Mouse (Mus musculus) MEL-GATA-1-ER (cell line): ENCODE data around the gene Pawr.
"Not testable (repeated sequence)": the region's sequence is repeated elsewhere in the genome, so short reads cannot be mapped to it uniquely, and the experiment has no call there.

Experiments used
- DNase-seq: peaks from one replicate; pipeline ENCODE4 v3.0.0-alpha.2; 2012; ENCODE audit warnings: low read depth; ENCODE audit errors: extremely low read depth

Gene Pawr

GRCm38 (mm10) chr10:108435616-108436015, 103.7 kb downstream of the Pawr start:
- peak; percentile 20 for DNase-seq

- DNase-seq: no peak
These were observed 104.4 kb downstream of the Pawr start for GRCm38 (mm10) chr10:108436365-108436764.

DNA sequence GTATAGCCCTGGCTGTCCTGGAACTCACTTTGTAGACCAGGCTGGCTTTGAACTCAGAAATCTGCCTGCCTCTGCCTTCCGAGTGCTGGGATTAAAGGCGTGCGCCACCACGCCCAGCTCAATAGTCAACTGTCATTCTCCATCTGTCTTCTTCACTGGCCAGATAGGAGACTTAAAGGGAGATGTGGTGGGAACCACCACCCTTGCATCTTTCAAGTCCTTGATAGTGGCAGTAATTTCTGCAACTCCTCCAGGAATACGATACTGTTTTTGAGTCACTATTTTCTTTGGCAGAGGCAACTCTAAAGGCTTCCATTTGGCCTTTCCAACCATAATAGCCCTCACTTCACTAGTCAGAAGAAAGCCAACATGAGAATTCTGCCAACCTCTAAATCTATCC, 108.3 kb downstream of the Pawr start:
- not testable (repeated sequence) for DNase-seq

GRCm38 (mm10) chr10:108443931-108444876, 112.3 kb downstream of the Pawr start:
- no peak for DNase-seq

DNA sequence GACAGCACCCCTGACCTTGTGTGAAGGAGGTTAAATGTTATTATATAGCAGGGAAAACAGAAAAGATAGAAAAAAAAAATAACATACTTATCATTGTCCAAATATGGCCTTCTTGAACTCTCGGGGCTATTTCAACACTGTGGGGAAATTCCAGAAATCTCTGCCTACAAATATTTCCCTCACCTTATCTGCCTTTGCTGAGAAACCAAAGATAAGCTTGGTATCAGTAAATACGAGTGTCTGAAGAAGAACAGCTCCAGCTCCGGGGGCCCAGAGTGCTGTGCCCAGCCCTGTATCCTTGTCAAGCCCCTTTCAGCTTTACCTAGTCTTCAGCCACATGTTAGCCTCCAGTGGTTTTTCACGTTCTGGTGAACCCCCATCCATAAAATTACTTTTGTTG, 113.2 kb downstream of the Pawr start:
- no peak for DNase-seq

- DNase-seq: no peak
These were observed 113.7 kb downstream of the Pawr start for GRCm38 (mm10) chr10:108445606-108446005.

DNA sequence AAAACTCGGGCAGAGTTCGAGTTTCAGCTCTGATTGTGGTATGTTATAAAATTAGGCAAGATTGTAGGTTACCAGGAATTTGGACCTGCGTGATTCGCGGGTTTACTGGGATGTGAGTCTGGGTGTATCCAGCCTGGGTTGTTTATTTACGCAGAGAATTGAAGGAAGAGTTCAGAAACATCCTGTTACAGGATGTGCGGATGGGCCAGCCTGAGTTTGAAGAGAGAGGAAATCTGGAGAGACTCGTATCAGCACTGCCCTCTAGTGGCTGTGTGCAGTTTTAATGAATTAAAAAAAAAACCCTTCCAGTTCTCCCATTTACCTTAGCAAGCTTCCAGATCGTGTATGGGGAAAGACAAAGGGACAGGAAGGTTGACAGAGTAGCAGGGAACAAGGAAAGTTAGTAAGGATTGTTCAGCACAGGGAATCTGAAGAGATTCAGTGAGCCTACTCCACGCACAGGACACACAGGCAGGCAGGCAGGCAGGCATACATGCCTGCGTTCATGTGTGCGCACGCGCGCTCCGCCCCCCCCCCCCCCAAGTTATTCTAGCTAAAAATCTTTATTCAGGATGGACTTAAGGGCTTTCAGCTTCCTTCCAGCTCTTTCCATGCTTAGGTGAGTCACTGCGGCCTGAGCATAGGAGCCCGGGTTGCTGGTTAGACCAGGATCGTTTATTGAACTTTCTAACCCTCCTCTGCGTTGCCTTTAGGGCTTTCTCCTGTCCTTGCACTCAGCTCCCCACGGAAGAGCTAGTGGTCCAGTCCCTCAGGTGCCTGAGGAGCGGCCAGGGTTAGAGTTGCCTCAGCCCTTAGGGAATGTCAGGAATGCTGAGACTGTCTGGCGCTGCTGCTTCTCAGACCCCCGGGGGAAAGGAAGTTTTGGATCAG, 114.4 kb downstream of the Pawr start:
- DNase-seq: peak; percentile 60

DNA sequence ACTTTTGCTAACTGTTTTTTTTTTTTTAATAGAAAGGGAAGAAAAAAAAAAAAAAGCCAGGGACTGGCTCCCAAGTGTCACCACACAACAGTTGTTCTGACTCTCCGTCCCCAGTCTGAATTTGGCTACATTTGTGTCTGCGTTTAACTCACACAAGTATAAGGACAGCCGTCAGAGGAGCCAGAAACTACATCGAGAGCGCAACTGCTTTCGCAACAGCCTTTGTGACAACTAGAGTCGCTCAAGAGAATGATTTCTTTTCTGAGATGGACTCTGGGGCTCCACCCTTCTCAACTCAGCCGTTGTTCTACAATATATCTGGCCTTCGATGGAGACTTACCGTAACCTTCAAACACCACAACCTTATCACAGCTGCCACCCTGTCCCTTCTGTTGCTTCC, 115.3 kb downstream of the Pawr start:
- DNase-seq: no peak

DNA sequence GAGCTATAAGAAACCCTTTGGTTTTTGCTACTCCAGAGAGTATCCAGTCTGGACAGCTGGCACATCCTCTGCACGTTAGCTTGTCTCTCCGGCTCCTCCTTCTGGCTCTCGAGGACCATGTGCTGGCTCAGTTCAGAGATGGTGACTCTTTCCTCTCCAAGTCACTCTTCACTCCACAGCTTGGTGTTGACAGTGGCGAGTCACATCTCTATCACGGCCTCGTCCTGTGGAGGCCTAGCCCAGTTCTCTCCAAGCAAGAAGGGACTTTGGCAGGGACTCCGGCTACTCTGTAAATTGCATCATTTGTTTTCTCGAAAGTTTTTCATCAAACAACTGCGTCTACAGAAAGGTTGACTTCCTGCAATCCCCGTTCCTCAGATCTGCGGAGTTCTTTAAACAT, 116.5 kb downstream of the Pawr start:
- DNase-seq: no peak

GRCm38 (mm10) chr10:108450401-108450800, 118.5 kb downstream of the Pawr start:
- DNase-seq: no peak

DNA sequence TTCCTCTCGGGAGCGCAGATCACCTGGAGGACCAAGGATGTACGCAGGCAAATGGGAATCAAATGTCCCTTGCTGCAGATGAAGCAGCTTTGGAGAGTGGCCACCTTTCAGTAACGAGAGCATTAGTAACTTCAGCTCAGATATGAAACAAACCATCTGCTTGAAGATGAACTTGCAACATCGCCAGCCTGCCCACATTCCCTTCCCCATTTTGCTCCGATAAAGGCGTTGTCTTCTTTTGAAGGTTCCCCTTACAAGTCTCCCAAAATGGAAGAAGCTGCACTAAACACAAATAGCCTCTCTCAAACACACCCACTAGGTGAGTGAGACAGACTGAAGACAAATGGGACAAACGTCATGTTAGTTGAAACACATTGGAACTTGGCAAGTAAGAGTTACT, 119.6 kb downstream of the Pawr start:
- peak; percentile 52 for DNase-seq

DNA sequence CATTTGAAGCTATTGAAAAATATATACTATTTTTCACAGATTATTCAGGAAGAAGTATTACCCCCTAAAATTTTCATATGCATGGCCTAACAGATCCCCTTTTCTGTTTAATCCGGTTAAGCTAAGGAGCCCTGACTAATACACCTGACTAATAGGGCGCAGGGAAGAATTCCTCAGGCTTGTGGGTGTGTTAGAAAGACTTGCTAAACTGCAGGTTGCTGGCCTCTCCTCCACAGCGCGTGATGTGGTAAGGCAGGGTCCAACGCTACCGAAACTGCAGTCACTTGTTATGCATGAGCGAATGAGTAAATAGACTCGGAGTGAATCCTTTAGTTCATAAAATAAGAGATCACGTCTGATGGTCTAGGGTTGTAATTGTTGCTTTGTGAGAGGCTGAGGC, 120.5 kb downstream of the Pawr start:
- no peak for DNase-seq

DNA sequence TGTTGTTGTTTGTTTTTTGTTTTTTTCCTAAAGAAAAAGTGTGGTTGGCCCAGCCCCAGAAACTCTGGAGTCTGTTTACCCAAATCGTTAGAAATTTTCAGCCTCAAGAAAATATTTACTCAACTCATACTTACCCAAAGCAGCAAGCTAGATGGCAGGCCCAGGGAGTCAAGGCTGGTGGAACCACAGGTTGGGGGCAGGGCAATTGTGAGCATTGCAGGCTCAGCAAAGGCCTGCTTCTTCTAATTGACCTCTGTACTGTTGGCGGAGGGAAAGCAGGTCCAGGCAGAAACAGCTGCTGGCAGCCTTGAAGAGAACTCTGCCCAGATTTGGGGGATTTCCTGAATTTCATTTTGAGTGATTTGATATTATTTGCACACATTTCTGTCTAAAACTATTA, 121.6 kb downstream of the Pawr start:
- no peak for DNase-seq

- no peak for DNase-seq
These were observed 122.8 kb downstream of the Pawr start for GRCm38 (mm10) chr10:108454691-108455117.

DNA sequence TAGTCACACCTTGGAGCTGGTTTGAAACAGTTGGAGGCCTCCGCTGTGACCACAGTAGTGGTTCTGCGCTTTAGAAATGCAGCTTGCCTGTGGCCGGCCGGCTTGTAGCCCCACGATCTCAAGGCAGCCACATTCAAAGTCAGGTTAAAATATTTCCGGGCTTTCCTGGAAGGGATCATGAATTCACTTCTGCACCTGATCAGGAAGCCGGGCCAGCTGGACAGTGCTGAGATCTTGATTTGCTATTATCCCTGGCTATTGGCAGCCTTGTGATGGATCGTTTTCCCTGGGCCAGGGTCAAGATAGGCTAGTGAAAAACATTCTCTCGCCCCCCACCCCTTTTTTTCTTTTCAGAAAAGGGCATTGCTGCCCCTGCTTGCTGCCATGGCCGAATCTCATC, 123.3 kb downstream of the Pawr start:
- no peak for DNase-seq

DNA sequence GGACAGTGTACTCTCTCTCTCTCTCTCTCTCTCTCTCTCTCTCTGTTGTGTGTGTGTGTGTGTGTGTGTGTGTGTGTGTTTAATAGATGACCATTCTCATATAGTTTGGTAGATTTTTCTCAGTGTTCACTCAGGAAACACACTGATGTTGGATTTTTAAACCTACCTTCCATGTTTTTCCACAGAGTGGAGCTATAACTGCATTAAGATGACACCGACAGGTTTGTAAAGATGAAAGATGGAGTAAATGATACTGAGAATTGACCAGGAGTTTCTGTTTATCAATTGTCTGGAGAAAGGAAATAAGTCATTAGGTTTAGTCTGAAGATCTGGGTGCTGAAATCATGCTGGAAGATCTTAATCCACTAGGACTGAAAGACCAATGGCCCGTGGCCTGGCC, 124.0 kb downstream of the Pawr start:
- DNase-seq: no peak

DNA sequence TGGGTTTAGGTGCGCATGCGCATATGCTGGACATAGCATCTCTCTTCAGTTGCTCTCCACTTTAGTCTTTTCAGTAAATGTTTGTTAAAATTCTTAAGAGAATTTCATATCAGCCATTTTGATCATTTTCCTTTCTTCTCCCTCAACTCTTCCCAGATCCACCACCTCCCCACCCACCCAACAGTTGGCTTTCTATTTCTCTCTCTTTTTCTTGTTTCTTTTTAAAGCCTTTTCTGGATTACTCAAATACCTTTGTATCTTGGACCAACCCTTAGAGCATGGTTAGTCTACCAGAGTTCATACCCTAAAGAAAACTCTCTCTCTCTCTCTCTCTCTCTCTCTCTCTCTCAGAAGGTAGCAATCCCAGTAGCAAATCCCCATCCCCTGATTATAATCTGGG, 125.1 kb downstream of the Pawr start:
- no peak for DNase-seq

DNA sequence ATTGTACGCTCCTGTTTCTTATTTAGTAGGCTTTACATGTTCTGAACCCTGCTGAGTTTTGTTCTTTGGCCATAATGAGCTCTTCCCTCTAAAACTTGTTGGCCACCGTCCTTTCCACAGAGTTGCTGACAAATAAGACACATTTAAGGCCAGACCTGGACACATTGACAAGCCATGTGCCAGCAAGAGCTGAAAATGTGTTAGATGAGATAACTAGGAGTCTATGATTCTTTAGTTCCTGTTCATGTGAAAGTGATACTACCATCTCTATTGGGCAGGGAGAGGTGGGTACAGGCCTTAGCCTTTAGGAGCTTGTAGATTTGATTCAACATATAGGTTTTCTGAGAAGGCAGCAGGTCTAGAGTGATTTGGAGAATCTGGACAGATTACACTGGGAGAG, 129.9 kb downstream of the Pawr start:
- no peak for DNase-seq
